Mouse (Mus musculus) midbrain, embryonic 12.5 days (tissue): ENCODE measurements around the gene Sox5. TPM values are rescaled to one million over a fixed set of nuclear protein-coding genes. Genes with fewer than 3 reads are reported as not detected.

Experiments
- ATAC-seq: fragments of 200-750 bp; cut with Nextera tagmentation; 2 replicates; pipeline ENCODE4 v1.8.0; 2017; ENCODE audit warnings: low read depth, moderate TSS enrichment, moderate library complexity; ENCODE audit not compliant: low FRiP score
- H3K27ac ChIP-seq: fragments of 300-500 bp; sonication (generic); replicated peaks from 2 replicates; pipeline ENCODE4 v1.5.1; 2016; ENCODE audit warnings: mild to moderate bottlenecking
- H3K27me3 ChIP-seq: fragments of 300-500 bp; sonication (generic); 2 replicates; pipeline ENCODE4 v1.6.1; 2016; ENCODE audit warnings: mild to moderate bottlenecking
- H3K36me3 ChIP-seq: fragments of 300-500 bp; sonication (generic); 2 replicates; pipeline ENCODE4 v1.6.1; 2016
- H3K4me1 ChIP-seq: fragments of 300-500 bp; sonication (generic); 2 replicates; pipeline ENCODE4 v1.6.1; 2016
- H3K4me2 ChIP-seq: fragments of 300-500 bp; sonication (generic); replicated peaks from 2 replicates; pipeline ENCODE4 v1.6.1; 2016; ENCODE audit warnings: mild to moderate bottlenecking, moderate library complexity
- H3K4me3 ChIP-seq: fragments of 300-500 bp; sonication (generic); 2 replicates; pipeline ENCODE4 v1.5.1; 2016; ENCODE audit warnings: mild to moderate bottlenecking
- H3K9ac ChIP-seq: fragments of 300-500 bp; sonication (generic); replicated peaks from 2 replicates; pipeline ENCODE4 v1.6.1; 2016; ENCODE audit warnings: mild to moderate bottlenecking, moderate library complexity
- H3K9me3 ChIP-seq: fragments of 300-500 bp; sonication (generic); 2 replicates; pipeline ENCODE4 v1.6.1; 2016; ENCODE audit warnings: mild to moderate bottlenecking
- WGBS: fragments of 180-500 bp; shearing (Covaris S2); methylation state at CpG from one replicate; pipeline ENCODE4 v1.1.7; 2016; 5-methylcytosine and 5-hydroxymethylcytosine counted together
- polyA plus RNA-seq: library from polyadenylated mRNA; unstranded; fragments of >200 nt; fragmentation: Nextera tagmentation; extraction: Ambion mirVana; gene quantifications from 2 replicates; pipeline ENCODE4 v1.2.1, GENCODE M21; 2016

The Sox5 gene
- polyA plus RNA-seq, 1 experiment from 2014 or later = 46.8 TPM

DNA sequence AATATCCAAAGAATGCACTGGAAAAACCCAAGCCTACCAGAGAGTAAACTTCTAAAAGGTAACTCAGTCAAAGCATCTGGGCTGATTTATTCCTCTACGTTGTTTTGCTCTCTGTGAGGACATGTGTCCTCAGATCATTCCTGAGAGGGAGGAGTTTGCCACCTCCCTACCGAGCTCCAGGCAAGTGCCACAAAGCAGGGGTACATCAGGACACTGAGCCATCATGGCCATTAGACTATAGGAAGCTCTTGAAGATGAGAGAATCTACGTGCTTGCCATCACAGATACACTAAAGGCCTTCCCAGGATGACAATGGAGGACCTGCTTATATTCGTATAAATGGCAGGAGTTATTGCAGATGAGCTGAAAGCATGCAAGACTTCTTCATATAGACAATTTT, 73.4 kb downstream of the Sox5 start:
- Histone ChIP-seq H3K4me3 (no peak overlapping the region), H3K4me2 (no peak overlapping the region), H3K9ac (no peak overlapping the region), H3K27me3 (no peaks in the 10 kb centered on the region), H3K9me3 (no peaks in the 10 kb centered on the region; the same call in 1 of the 2 replicates), H3K4me1 (peaks cover 11% of the 10 kb centered on the region), H3K36me3 (no peaks in the 10 kb centered on the region), H3K27ac (no peak overlapping the region)
- ATAC-seq = no peak
- WGBS = 75% methylated on average over 4 of the region's 4 CpGs

DNA sequence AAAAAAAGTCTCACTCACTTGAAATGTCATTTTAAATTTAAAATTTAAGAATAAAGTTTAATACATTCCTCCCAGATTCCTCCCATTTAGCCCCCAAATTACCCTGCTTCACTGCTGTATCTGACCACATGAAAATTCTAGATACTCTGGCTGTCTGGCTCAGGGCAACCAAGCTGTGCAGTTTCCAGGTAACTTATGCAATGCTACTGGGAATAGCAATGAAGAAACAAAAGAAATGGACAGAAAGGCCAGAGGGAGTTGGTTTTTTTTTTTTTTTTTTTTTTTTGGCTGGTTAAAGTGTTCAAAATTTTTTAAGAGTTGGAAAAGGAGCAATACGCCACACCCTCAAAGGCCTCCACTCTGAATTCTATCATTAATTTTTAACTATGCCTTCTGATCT, 73.8 kb downstream of the Sox5 start:
- no peak overlapping the region for H3K4me3 ChIP-seq

DNA sequence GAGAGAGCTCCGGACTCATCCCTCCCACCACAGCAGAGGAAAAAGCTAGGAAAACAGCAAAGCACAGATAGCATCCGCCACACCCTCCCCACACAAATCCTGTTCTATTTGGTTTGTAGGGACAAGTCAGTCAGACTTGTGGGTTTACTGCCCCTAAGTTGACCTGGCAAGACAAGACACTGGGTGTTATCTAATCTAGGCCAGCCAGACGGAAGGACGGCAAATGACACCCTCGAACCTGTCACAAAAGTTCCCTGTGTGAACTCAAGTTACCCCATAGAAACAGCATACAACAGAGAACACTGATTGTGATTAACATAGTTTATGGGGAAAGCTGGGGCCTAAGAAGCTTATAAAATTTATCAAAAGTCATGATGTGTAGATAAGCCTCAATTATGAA, 76.8 kb downstream of the Sox5 start:
- H3K36me3 ChIP-seq = no peaks in the 10 kb centered on the region
- H3K9me3 ChIP-seq = no peaks in the 10 kb centered on the region; the same call in 1 of the 2 replicates
- no peaks in the 10 kb centered on the region for H3K27me3 ChIP-seq
- H3K4me1 ChIP-seq = no peaks in the 10 kb centered on the region
- H3K9ac ChIP-seq = no peak overlapping the region
- no peak overlapping the region for H3K4me3 ChIP-seq
- ATAC-seq = no peak
- no peak overlapping the region for H3K4me2 ChIP-seq
- no peak overlapping the region for H3K27ac ChIP-seq
- 87% methylated on average over 5 of the region's 5 CpGs for WGBS

More for the DNA sequence above, 73.8 kb downstream of the Sox5 start:
- Histone ChIP-seq H3K9me3 (no peaks in the 10 kb centered on the region; the same call in 1 of the 2 replicates), H3K27ac (no peak overlapping the region), H3K36me3 (no peaks in the 10 kb centered on the region), H3K27me3 (no peaks in the 10 kb centered on the region), H3K4me1 (peaks cover 11% of the 10 kb centered on the region), H3K9ac (no peak overlapping the region), H3K4me2 (no peak overlapping the region)
- ATAC-seq = no peak
- 100% methylated on average over 1 of the region's 1 CpGs for WGBS

DNA sequence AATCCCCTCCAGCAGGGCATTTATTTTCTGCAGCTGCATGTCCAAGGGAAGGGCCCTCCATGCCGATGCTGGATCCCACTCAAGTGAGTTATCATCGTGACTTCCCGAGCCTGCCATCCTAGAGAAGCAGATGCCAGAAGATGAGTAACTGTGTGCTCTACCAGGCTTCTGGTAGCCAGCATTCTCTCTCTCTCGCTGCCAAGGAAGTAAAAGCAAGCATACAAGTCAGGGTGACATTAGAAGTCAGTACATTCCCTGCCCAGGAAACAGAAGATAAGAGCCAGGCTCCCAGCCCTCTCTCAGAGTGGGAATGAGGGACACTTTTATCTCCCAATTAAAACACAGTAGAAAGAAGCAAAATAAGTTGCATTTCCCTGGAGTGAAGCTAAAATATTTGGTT, 86.1 kb downstream of the Sox5 start:
- Histone ChIP-seq H3K9me3 (no peaks in the 10 kb centered on the region), H3K27ac (no peak overlapping the region), H3K9ac (no peak overlapping the region), H3K4me1 (no peaks in the 10 kb centered on the region), H3K27me3 (no peaks in the 10 kb centered on the region), H3K4me3 (no peak overlapping the region), H3K4me2 (no peak overlapping the region), H3K36me3 (no peaks in the 10 kb centered on the region)
- no peak for ATAC-seq
- 89% methylated on average over 4 of the region's 4 CpGs for whole genome bisulfite sequencing

DNA sequence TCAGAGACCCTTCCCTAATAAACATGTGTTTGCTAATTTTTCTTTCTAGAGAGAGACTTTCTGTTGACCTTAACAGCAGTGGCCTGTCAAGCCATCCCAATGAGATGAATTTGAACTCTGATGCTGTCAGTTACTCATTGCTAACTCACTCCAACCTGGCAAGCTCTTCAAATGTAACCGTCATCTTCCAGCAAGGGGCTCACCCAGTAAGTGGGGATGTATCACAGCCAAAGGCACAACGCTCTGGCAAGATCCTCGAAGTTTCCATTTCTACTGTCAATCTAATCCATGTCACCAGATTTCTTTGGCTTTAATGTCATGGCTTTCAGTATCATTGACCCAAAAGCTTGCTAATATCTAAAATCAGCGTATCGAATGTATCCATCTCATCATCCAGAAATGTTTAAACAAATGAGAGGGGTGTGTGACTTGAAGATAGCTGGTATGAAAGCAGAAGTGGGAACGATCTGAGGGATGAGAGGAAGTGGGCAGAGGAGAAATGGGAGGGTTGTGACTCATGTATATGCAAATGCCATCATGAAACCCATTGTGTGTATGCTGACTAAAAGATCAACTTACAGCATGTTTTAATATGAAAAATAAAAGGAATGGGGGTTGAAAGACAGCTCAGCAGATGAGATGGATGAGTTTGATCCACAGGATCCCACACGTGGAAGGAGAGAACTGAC, 88.4 kb downstream of the Sox5 start:
- no peaks in the 10 kb centered on the region for H3K27me3 ChIP-seq
- H3K4me2 ChIP-seq = no peak overlapping the region
- H3K36me3 ChIP-seq = no peaks in the 10 kb centered on the region
- 92% methylated on average over 7 of the region's 7 CpGs for WGBS
- no peak overlapping the region for H3K9ac ChIP-seq
- no peak overlapping the region for H3K27ac ChIP-seq
- no peak for ATAC-seq
- no peaks in the 10 kb centered on the region for H3K4me1 ChIP-seq
- H3K4me3 ChIP-seq = no peak overlapping the region
- no peaks in the 10 kb centered on the region for H3K9me3 ChIP-seq

DNA sequence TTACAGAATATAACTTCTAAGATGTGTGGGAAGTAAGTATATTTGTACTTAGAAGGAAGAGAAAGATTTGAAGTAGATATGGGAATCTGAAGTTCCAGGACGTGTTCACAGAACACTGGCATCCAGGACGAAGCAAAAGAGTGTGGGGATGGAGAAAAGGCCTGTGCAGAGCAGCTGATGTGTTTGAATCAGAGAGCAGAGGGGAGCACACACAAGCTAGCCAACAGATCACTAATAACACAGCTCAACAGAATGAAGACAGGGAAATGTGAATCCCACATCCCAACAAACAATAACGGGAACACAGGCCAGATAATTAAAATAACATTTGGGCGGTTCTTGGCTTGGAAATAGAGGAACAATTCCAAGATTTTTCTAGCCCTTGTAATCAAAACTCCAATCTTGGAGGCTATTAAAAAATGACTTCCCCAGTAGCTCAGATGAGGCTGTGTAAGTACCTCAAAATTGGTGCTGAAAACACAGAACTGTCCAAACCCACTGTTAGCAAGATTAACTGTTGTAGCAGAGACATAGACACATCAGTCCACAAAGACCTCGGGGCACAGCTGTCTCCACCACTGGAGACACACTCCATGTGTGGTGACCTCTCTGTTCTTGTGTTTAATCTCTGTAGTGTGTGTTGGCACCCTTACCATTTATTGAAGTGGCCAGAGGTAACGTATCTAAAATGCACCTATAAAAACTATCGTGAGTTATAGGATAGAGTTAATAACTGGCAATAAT, 90.3 kb downstream of the Sox5 start:
- no peaks in the 10 kb centered on the region for H3K27me3 ChIP-seq

DNA sequence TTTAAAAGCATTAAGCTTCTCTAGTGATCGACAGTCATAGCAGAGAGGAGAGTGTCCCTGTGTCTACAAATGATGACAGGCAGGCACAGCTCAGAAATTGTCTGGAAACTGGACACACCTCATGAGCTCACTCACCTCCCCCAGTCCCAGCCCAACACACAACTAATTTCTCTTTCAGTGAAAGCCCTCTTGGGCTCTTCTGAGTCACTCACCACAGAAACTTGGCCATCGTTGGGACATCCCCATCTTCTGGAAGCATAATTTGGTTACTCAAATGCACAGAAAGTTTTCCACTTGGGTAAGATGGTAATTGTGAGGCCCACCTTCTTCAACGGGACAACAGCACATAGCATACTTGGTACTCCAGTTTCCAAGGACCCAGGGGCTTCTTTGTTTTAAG, 92.7 kb downstream of the Sox5 start:
- Histone ChIP-seq H3K9me3 (no peaks in the 10 kb centered on the region), H3K9ac (no peak overlapping the region), H3K36me3 (no peaks in the 10 kb centered on the region), H3K4me2 (no peak overlapping the region), H3K4me1 (no peaks in the 10 kb centered on the region), H3K4me3 (no peak overlapping the region), H3K27me3 (no peaks in the 10 kb centered on the region), H3K27ac (no peak overlapping the region)
- ATAC-seq = no peak
- 94% methylated on average over 3 of the region's 3 CpGs for WGBS

More for the DNA sequence above, 90.3 kb downstream of the Sox5 start:
- Histone ChIP-seq H3K4me2 (no peak overlapping the region), H3K27ac (no peak overlapping the region), H3K9ac (no peak overlapping the region), H3K9me3 (no peaks in the 10 kb centered on the region), H3K4me1 (no peaks in the 10 kb centered on the region), H3K4me3 (no peak overlapping the region), H3K36me3 (no peaks in the 10 kb centered on the region)
- no peak for ATAC-seq
- WGBS = 88% methylated on average over 7 of the region's 7 CpGs

DNA sequence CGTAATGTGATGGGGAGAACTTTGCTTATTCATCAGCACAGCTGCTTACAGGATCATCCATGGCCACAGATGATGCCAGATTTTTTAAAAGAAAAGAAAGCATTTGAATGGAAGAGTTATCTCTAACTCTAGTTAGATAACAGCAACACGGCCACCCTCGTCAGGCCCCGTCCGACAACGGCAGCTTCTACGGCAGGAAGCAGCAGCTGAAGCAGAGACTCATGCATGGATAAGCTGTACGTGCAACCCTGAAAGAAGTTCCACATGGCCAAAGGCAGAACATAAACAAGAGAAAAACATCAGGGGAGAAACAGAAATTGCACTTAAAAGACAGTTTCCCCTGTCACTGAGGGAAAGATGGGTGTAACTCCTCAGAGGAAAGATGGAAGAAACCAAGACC, 94.1 kb downstream of the Sox5 start:
- ATAC-seq = no peak
- no peaks in the 10 kb centered on the region for H3K9me3 ChIP-seq
- no peak overlapping the region for H3K27ac ChIP-seq
- no peaks in the 10 kb centered on the region for H3K36me3 ChIP-seq
- no peak overlapping the region for H3K4me2 ChIP-seq
- no peaks in the 10 kb centered on the region for H3K27me3 ChIP-seq
- no peak overlapping the region for H3K9ac ChIP-seq
- WGBS = 87% methylated on average over 8 of the region's 8 CpGs
- no peak overlapping the region for H3K4me3 ChIP-seq
- H3K4me1 ChIP-seq = no peaks in the 10 kb centered on the region

DNA sequence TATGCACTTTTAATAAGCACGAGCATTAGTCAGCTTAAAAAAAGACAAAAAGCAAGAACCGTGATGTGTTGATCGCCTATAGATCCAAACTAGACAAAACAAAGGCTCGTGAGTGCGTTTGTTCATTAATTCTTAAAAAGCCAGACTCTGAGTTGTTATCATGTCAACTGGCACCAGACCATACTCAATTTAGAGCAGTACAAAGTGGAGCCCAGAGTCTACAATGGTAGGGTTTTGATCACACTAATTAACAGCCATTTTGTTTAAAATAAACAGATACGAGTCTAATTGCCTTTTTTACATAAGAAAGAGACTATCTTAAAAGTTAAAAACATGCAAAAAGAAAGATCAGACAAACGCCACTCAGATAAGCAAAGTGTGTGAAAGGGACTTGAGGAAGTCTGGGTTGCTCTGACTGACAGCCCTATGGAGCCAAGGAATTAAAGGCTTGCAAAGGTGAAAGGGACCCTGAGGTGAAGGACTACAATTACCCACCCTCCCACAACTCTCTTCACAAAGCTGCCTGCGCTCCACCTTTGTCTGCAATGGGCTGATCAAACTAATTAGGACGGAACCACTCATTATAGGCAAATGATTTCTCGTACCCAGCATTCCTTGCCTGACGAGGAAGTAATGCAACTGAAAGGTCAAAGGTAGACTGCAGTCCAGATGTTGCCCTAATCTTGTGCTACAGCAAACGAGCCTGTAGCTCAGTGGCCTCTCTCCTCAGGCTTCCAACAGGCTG, 100.6 kb downstream of the Sox5 start:
- no peak for ATAC-seq
- Histone ChIP-seq H3K36me3 (no peaks in the 10 kb centered on the region), H3K9ac (no peak overlapping the region), H3K4me3 (no peak overlapping the region), H3K9me3 (no peaks in the 10 kb centered on the region), H3K27me3 (no peaks in the 10 kb centered on the region), H3K4me1 (no peaks in the 10 kb centered on the region; the same call in 1 of the 2 replicates), H3K27ac (no peak overlapping the region), H3K4me2 (no peak overlapping the region)
- 61% methylated on average over 12 of the region's 12 CpGs for WGBS

DNA sequence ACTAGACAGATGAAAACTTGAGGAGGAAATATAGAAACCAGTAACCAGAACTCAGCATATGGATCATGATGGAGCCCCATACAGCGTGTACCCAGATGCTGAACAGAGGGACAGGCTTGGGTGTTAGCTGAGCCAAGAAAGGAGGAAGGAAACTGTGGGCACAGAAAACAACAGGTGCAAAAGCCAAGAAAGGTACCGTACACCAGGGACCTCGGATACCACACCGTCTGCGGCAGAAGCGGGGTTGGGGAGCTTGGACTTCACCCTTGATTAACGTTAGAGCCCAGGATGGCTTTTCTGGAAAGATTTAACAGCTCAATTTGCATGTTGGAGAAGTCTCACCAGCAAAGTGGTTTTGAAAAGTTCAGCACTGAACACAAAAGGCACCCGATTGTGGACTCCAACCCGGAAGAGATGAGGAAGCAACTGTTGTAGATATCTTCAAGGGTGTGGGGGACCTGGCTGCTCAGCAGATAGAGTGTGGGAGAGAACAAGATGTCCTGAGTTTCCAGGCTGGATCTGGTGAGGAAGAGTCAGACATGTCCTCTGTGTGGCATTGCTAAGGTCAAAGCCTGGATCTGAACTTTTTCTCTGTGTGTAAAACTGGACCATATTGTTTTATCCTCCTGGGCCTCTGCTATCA, 104.2 kb downstream of the Sox5 start:
- Histone ChIP-seq H3K4me1 (no peaks in the 10 kb centered on the region; the same call in 1 of the 2 replicates), H3K9ac (no peak overlapping the region), H3K4me3 (no peak overlapping the region), H3K27me3 (no peaks in the 10 kb centered on the region), H3K36me3 (no peaks in the 10 kb centered on the region), H3K4me2 (no peak overlapping the region), H3K9me3 (no peaks in the 10 kb centered on the region), H3K27ac (no peak overlapping the region)
- WGBS = 92% methylated on average over 9 of the region's 9 CpGs
- ATAC-seq = no peak

DNA sequence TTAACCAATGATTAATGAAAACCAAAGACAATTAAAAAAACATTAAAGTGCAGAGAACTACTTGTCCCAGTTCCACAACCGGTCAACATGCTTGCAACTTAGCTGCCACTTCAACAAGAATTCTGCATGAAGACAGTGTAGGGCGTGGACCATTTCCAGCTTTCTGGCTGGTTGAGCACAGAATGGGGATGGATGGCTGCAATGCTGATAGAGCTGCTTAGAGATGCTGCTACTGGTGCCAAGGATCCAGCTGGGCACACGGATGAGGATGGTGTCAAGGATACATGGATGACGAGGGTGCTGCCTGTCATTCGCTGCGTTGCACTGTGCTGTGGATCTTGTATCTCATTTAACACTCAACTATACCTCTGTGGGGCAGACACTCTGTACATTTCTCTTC, 106.7 kb downstream of the Sox5 start:
- 88% methylated on average over 6 of the region's 6 CpGs for WGBS
- no peak for ATAC-seq

DNA sequence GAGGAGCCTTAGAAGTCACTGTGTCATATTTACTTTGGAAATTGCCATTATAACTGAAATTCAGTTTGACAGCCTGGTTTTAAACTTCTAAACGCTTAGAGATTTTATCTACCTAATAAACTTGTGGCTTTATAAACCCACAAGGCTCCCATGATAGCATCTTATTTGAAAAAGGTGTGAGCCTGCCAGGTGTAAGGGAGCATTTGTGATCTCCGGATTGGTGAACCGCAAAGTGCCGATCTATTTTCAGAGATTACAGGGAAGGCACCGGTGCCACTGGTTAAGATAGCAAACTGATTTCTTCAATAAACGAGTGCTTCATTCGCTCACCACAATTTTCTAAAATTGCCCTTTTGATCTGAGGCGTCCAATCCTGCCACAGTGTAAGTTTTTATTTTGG, 107.9 kb downstream of the Sox5 start:
- Histone ChIP-seq H3K4me3 (no peak overlapping the region), H3K9me3 (no peaks in the 10 kb centered on the region), H3K36me3 (no peaks in the 10 kb centered on the region), H3K4me2 (no peak overlapping the region), H3K9ac (no peak overlapping the region), H3K4me1 (no peaks in the 10 kb centered on the region), H3K27ac (no peak overlapping the region), H3K27me3 (no peaks in the 10 kb centered on the region)
- WGBS = 89% methylated on average over 8 of the region's 8 CpGs
- ATAC-seq = no peak

More for the DNA sequence above, 106.7 kb downstream of the Sox5 start:
- Histone ChIP-seq H3K9ac (no peak overlapping the region), H3K36me3 (no peaks in the 10 kb centered on the region), H3K4me3 (no peak overlapping the region), H3K27ac (no peak overlapping the region), H3K27me3 (no peaks in the 10 kb centered on the region), H3K4me2 (no peak overlapping the region), H3K9me3 (no peaks in the 10 kb centered on the region), H3K4me1 (no peaks in the 10 kb centered on the region)
